Mouse (Mus musculus): Measurements from ENCODE around the gene Enkur. TPM values are rescaled to one million over a fixed set of nuclear protein-coding genes. Genes with fewer than 3 reads are reported as not detected.

The Enkur gene
- polyA plus RNA-seq, 1 experiment from 2014 or later = 1.1 TPM

Other genes with a start within 250 kb of the Enkur start
- 56.9 and 57.4 TPM in 2 replicates for gene Arhgap21, start 236.5 kb downstream of the Enkur start, polyA plus RNA-seq (2014; fragmentation: Nextera tagmentation; extraction: Ambion mirVana)
- gene Thnsl1, start 359 bp upstream of the Enkur start, polyA plus RNA-seq (2014; fragmentation: Nextera tagmentation; extraction: Ambion mirVana) = 19.2 and 20.1 TPM in 2 replicates
- gene Gpr158, start 162.2 kb upstream of the Enkur start, polyA plus RNA-seq (2014; fragmentation: Nextera tagmentation; extraction: Ambion mirVana) = 0.61 and 0.63 TPM in 2 replicates